Mouse (Mus musculus): Measurements from ENCODE around the gene Crlf1.

Crlf1 gene

GRCm38 (mm10) chr8:70492664-70493640 lies at the start of gene Crlf1:
Gene Crlf1 (plus strand): TSS chr8:70493158.
- DNase-seq (ENCODE audit: low read depth, low spot score): no peak

DNA sequence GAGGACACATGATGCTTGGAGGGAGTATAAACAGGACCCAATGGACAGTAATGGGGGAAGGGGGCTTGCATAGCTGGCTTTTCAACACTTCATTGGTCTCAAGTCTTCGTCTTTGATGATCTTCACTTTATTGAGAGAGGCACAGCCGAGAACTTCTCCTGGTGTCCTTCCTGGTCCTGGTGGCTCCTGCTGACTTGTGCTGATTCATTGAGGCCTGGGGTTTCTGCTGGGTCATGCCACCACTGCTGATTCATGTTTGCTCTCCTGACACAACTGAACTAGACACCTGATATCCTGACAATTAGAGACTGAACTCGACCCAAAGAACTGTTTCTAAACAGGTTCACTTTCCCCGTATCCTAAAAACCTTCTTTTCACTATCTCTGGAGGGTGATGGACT lies 49.6 kb upstream of the Crlf1 start:
- DNase-seq (ENCODE audit: low read depth, low spot score): no peak

- DNase-seq (ENCODE audit: low read depth, low spot score): no peak
Measured at GRCm38 (mm10) chr8:70445988-70446387, 47.0 kb upstream of the Crlf1 start.

- no peak for DNase-seq (ENCODE audit: low read depth, low spot score)
Measured at GRCm38 (mm10) chr8:70447639-70448420, 45.1 kb upstream of the Crlf1 start.

GRCm38 (mm10) chr8:70452196-70452966 lies 40.6 kb upstream of the Crlf1 start:
- no peak for DNase-seq (ENCODE audit: low read depth, low spot score)

DNA sequence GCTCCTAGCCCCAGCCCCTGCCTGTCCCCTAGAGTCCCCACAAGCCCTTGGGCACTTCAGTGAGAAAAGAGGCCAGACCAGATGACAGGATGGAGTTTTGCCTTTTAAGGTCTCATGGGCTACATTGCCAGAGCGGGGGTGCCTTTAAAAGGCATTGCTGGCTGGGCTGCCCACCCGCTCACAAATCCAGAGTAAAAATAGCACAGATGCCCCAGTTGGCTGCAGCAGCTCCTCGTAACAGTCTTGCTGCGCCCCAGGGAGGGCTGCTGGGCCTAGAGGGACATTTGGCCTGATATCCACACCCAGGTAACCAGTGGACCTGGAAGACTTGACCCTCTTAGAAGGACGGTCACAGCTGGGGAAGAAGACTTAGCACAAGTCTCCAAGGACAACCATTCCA lies 39.1 kb upstream of the Crlf1 start:
- no peak for DNase-seq (ENCODE audit: low read depth, low spot score)

GRCm38 (mm10) chr8:70456996-70457395 lies 36.0 kb upstream of the Crlf1 start:
- DNase-seq (ENCODE audit: low read depth, low spot score): no peak

- DNase-seq (ENCODE audit: low read depth, low spot score): no peak
Measured at GRCm38 (mm10) chr8:70457882-70458281, 35.1 kb upstream of the Crlf1 start.

DNA sequence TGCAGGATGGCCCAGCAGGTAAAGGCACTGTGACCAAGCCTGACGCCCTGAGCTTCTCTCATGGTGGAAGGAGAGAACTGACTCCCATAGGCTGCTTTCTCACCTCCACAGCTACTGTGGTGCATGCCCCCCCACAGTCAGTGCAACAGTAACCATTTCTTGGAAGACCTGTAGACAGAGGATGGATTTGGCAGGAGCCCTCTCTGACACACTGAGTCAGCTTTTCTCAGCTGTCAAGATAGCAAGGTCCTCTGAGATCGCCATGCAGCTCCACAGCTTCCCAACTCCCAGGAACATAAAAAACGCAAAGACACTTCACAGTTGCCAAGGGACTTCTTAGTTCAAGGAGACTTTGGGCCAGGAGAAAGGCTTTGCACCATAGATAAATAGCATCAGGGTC lies 34.5 kb upstream of the Crlf1 start:
- DNase-seq (ENCODE audit: low read depth, low spot score): no peak

GRCm38 (mm10) chr8:70459636-70460035 lies 33.3 kb upstream of the Crlf1 start:
- no peak for DNase-seq (ENCODE audit: low read depth, low spot score)

DNA sequence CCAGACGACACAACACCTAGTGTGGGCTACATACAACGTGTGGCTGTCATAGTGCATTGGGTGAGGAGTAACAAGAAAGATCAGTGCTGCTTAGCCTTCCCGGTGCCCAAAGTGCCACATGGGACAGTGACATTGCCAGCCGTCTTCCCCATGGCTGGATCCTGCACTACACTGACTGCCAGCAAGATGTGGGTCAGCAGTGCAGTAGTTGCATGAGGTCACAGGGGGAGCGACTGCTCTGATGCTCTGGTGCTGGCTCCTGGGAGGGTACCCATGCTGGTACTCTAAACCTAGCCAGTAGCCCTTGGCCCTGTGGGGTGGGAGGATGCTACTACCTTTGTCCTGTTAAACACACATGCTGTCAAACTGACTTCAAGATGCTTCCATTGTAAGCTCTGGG lies 32.8 kb upstream of the Crlf1 start:
- no peak for DNase-seq (ENCODE audit: low read depth, low spot score)

DNA sequence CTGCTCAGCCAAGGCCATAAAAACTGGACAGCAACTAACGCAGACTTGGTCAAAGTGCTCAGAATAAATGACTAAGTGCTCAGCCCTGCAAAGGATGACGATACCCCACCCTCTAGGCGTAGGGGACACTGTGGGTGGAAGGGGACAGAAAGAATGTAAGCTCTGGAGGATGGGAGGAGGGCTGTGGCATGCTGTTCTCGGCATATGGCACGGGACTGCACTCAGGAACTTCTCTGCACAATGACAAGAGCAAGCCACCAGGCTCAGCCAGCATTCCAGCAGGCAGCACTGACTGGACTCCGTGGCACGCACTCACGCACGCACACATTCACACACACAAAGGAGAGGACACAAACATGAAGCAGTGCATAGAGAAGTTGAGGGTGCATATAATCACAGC lies 32.4 kb upstream of the Crlf1 start:
- DNase-seq (ENCODE audit: low read depth, low spot score): no peak

DNA sequence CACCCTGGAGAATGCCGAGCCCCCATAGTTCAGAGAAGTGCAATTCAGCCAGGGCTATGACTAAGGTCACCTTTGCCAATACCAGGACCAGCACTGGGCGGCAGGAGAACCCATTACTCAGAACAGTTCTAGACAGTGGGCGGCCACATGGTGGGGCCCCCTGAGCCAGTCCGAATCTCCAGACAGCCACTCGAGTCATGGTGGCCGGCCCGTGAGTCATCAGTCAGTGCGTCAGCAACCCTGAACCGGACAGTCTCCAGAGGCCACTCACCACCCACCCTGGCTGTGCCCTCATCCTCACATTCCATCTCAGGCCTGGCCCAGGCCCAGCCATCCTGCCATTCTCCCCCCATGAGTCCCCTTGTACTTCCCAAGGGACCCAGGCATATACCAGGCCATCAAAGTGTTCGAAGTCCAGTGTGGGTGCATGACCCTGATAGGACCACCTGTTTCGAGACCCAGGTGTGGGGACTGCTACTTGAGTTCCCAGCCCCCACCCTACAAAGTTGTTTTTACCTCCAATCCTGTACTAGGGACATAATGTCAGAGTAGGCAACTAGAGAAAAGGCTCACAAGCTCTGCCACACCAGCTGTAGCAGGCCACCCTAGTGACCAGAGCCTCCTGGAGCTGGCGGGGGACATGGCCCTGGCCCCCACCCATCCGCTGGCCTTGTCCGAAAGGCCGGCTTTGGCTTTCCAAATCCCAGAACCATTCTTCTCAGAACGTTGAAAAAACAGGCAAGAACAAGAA lies 31.0 kb upstream of the Crlf1 start:
- no peak for DNase-seq (ENCODE audit: low read depth, low spot score)

GRCm38 (mm10) chr8:70462516-70462813 lies 30.5 kb upstream of the Crlf1 start:
- DNase-seq (ENCODE audit: low read depth, low spot score): no peak

GRCm38 (mm10) chr8:70463306-70463705 lies 29.7 kb upstream of the Crlf1 start:
- no peak for DNase-seq (ENCODE audit: low read depth, low spot score)

- no peak for DNase-seq (ENCODE audit: low read depth, low spot score)
Measured at GRCm38 (mm10) chr8:70464162-70464561, 28.8 kb upstream of the Crlf1 start.

DNA sequence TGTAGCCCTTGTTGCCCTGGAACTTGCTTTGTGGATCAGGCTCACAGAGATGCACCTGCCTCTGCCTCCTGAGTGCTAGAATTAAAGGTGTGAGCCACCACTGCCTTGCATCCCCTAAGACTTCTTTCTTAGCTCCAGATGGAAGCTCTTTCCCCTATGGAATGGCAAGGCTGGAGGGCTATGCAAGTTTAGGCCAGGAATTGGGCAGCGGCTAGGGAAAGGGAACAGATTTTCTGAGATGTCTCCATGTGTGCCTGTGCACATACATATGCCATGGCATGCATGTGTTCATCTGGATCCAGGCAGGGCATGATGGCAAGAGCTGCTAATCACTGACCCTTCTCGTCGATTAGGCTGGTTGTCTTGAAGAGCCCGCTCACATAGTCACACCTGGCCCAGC lies 27.3 kb upstream of the Crlf1 start:
- DNase-seq (ENCODE audit: low read depth, low spot score): no peak

GRCm38 (mm10) chr8:70466305-70466704 lies 26.7 kb upstream of the Crlf1 start:
- DNase-seq (ENCODE audit: low read depth, low spot score): no peak

- no peak for DNase-seq (ENCODE audit: low read depth, low spot score)
Measured at GRCm38 (mm10) chr8:70466771-70467170, 26.2 kb upstream of the Crlf1 start.

GRCm38 (mm10) chr8:70467229-70467725 lies 25.7 kb upstream of the Crlf1 start:
- no peak for DNase-seq (ENCODE audit: low read depth, low spot score)

DNA sequence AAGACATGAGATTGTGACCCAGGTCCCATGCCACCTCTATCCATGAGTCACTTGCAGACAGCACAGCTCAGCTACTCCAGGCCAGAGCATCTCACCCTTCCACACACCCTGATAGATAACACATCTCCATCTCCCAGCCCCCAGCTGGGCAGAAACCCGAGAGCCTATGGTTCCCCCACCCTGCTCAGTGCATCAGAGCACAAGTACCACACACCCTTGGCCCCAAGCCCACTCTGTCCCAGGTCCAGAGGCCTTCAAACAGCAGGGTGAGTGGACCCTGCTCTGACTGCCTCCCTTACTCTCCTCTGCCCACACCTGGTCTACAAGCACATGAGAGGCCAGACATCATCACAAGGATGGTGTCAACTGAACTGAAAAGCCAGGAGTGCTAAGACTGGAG lies 25.1 kb upstream of the Crlf1 start:
- DNase-seq (ENCODE audit: low read depth, low spot score): no peak

Data from embryo, embryonic 11.5 days (tissue).